Mouse (Mus musculus) kidney, embryonic 16.5 days (tissue): Measurements from ENCODE around the gene Mapkap1. TPM values are rescaled to one million over a fixed set of nuclear protein-coding genes. Genes with fewer than 3 reads are reported as not detected.

ENCODE experiments used
- ATAC-seq: fragments of 200-750 bp; cut with Nextera tagmentation; 2 replicates; pipeline ENCODE4 v1.8.0; 2017; ENCODE audit warnings: moderate TSS enrichment; ENCODE audit not compliant: low FRiP score, low TSS enrichment
- H3K27ac ChIP-seq: fragments of 300-500 bp; sonication (generic); 2 replicates; pipeline ENCODE4 v1.5.1; 2014; ENCODE audit warnings: low read length
- H3K27me3 ChIP-seq: fragments of 300-500 bp; sonication (generic); 2 replicates; pipeline ENCODE4 v1.6.1; 2014; ENCODE audit warnings: low read length, control low read depth, mixed read lengths; ENCODE audit not compliant: insufficient read depth
- H3K36me3 ChIP-seq: fragments of 300-500 bp; sonication (generic); 2 replicates; pipeline ENCODE4 v1.6.1; 2014; ENCODE audit warnings: low read length, control low read depth, mixed read lengths; ENCODE audit not compliant: insufficient read depth
- H3K4me1 ChIP-seq: fragments of 300-500 bp; sonication (generic); 2 replicates; pipeline ENCODE4 v1.6.1; 2014; ENCODE audit warnings: low read length, control low read depth, mixed read lengths; ENCODE audit not compliant: insufficient read depth
- H3K4me2 ChIP-seq: fragments of 300-500 bp; sonication (generic); replicated peaks from 2 replicates; pipeline ENCODE4 v1.6.1; 2014; ENCODE audit warnings: low read depth, low read length
- H3K4me3 ChIP-seq: fragments of 300-500 bp; sonication (generic); 2 replicates; pipeline ENCODE4 v1.5.1; 2014; ENCODE audit warnings: mild to moderate bottlenecking, low read length
- H3K9ac ChIP-seq: fragments of 300-500 bp; sonication (generic); replicated peaks from 2 replicates; pipeline ENCODE4 v1.6.1; 2014; ENCODE audit warnings: low read length
- H3K9me3 ChIP-seq: fragments of 300-500 bp; sonication (generic); 2 replicates; pipeline ENCODE4 v1.6.1; 2016; ENCODE audit warnings: low read length, control low read depth
- WGBS: fragments of 180-500 bp; shearing (Covaris S2); extraction: QIAGEN DNeasy Blood & Tissue Kit; methylation state at CpG from one replicate; pipeline ENCODE4 v1.1.7; 2014; 5-methylcytosine and 5-hydroxymethylcytosine counted together
- polyA plus RNA-seq: library from polyadenylated mRNA; unstranded; fragments of >200 nt; fragmentation: Nextera tagmentation; extraction: Ambion mirVana; gene quantifications from 2 replicates; pipeline ENCODE4 v1.2.1, GENCODE M21; 2015

Mapkap1 gene
- polyA plus RNA-seq, 1 experiment from 2014 or later, result 91.2 TPM

DNA sequence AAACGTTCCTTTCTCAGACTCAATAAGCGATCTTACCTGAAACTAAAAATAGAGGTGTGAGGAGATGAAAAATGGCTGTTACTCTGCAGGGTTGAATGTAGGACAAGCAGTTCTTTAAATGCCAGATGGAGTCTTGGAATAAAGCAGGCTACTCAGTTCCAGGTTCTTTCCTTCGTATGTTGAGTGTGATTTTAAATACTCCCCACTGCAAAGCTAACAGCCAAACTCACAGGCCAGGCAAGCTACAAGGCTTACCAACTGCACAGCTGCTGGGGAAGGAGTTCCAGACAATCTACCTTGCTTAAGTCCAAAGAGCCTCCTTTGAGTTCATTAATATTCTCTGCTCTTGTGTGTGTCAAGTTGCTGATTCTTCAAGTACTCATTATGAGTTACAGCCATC, 32.7 kb upstream of the Mapkap1 start:
- Histone ChIP-seq H3K27me3 (no peaks in the 10 kb centered on the region), H3K4me1 (peaks cover 11% of the 10 kb centered on the region; the same call in 1 of the 2 replicates), H3K9ac (no peak overlapping the region), H3K4me2 (peak overlapping the region; percentile 93), H3K27ac (no peak overlapping the region), H3K9me3 (no peaks in the 10 kb centered on the region), H3K36me3 (no peaks in the 10 kb centered on the region), H3K4me3 (no peak overlapping the region)
- ATAC-seq, result no peak
- WGBS, result 45% methylated on average over 3 of the region's 3 CpGs

DNA sequence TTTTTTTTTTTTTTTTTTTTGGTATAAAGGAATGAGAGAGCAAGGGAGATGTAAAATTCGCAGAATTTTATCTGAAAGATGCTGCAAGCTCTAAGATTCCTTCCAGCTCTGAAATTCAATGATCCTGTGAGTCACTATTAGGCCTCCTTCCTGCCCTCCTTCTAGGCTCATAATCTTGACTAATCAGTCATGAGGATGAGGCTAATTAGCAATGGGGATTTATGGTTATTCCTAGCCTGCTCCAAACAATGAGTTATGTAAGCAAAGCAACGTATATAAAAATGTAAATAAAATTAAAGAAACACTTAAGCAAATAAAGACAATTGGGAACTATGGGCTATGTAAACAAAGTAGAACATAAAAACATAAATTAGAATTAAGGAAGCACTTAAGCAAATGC, 32.2 kb upstream of the Mapkap1 start:
- H3K27ac ChIP-seq, result no peak overlapping the region
- 56% methylated on average over 2 of the region's 2 CpGs for WGBS
- no peaks in the 10 kb centered on the region for H3K36me3 ChIP-seq
- no peak overlapping the region for H3K4me2 ChIP-seq
- no peaks in the 10 kb centered on the region for H3K9me3 ChIP-seq
- no peak overlapping the region for H3K9ac ChIP-seq
- H3K27me3 ChIP-seq, result no peaks in the 10 kb centered on the region
- peaks cover 11% of the 10 kb centered on the region; the same call in 1 of the 2 replicates for H3K4me1 ChIP-seq
- ATAC-seq, result no peak
- no peak overlapping the region for H3K4me3 ChIP-seq

DNA sequence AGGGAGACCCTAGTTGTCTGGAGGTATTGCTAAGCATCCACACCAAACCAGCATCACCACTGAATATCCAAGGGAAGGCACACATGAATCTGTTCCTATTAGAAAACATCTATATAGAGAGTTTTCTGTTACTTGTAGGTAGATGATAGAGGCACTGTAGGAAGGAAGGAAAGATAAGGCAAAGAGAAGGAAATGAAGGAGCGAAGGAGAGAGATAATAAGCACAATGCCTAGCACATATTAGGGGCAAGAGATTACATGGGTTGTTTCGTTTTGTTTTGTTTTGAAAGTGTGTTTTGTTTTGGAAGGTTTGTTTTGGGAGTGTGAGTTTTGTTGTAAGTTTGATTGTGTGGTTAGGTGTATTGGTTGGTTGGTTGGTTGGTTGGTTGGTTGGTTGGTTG, 27.6 kb upstream of the Mapkap1 start:
- WGBS, result 93% methylated on average over 2 of the region's 2 CpGs
- H3K4me3 ChIP-seq, result no peak overlapping the region
- no peak overlapping the region for H3K4me2 ChIP-seq
- H3K36me3 ChIP-seq, result no peaks in the 10 kb centered on the region
- no peak overlapping the region for H3K27ac ChIP-seq
- H3K9ac ChIP-seq, result no peak overlapping the region
- no peaks in the 10 kb centered on the region for H3K4me1 ChIP-seq
- no peaks in the 10 kb centered on the region for H3K27me3 ChIP-seq
- no peak for ATAC-seq
- no peaks in the 10 kb centered on the region for H3K9me3 ChIP-seq

DNA sequence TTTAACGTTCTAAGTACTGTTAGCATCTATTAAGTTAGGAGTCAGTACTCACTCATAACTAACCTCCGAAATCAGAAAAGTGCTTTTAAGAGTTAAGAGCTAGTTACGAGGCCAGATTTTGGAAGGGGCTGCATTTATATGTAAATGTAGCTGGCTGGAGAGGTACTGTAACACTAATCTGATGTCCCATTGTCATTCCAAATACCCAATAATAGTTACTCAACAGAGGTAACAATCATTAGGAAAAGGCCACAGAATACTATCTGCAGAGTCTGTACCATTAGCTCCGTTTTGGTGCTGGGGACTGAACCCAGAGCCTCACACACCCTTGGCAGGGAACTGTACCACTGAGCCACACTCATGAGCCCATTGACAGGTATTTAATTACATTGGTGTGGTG, 7.0 kb upstream of the Mapkap1 start:
- Histone ChIP-seq H3K4me1 (no peaks in the 10 kb centered on the region), H3K27ac (no peak overlapping the region), H3K9ac (no peak overlapping the region), H3K27me3 (no peaks in the 10 kb centered on the region), H3K36me3 (no peaks in the 10 kb centered on the region), H3K4me3 (no peak overlapping the region), H3K4me2 (no peak overlapping the region), H3K9me3 (no peaks in the 10 kb centered on the region)
- WGBS, result 57% methylated on average over 4 of the region's 4 CpGs
- ATAC-seq, result no peak

DNA sequence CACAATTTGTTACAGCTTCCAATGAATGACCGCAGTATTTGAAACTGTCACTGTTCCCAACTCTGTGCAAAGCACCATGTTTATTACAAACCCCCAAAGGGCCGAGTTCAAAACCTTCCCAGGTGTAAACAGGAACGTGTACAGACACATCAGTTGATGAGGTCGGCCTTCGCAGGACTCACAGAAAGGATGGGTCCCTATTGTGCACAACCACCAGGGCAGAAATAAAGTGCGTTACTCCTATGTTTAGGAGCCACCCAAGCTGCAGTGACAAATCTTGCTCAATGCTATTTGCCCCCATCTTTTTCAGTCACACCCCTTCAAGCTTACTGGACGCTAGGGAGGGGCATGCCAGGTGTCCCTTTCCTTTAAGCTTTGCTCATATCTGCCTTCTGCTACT, 1.0 kb downstream of the Mapkap1 start:
- Histone ChIP-seq H3K4me3 (peak overlapping the region; percentile 83), H3K9ac (peak overlapping the region; percentile 89; the same call in 1 of the 2 replicates), H3K27ac (no peak overlapping the region), H3K4me2 (peak overlapping the region; percentile 68), H3K9me3 (no peaks in the 10 kb centered on the region), H3K36me3 (no peaks in the 10 kb centered on the region), H3K4me1 (peaks cover 9% of the 10 kb centered on the region), H3K27me3 (no peaks in the 10 kb centered on the region)
- no peak for ATAC-seq
- 49% methylated on average over 7 of the region's 7 CpGs for WGBS

DNA sequence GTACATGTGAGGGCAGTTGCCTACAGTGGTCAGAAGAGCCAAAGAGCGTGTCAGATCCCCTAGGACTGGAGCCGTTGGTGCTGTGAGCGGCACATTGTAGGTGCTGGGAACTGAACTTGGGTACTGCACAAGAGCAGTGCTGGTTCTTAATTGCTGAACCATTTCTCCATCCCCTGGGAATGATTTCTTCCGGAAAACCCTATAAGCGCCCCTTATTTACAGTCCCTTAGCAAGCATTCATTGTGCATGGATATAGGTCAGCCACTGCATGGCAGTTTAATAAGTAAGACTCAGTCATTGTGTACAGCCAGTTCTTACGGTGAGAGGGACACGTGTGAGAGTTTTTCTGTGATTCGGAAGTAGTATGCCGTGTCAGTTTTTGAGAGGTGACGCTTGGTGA, 1.8 kb downstream of the Mapkap1 start:
- Histone ChIP-seq H3K9ac (no peak overlapping the region), H3K4me3 (no peak overlapping the region), H3K36me3 (no peaks in the 10 kb centered on the region), H3K4me2 (no peak overlapping the region), H3K27me3 (no peaks in the 10 kb centered on the region), H3K9me3 (no peaks in the 10 kb centered on the region), H3K27ac (no peak overlapping the region), H3K4me1 (peaks cover 9% of the 10 kb centered on the region)
- ATAC-seq, result no peak
- WGBS, result 92% methylated on average over 10 of the region's 10 CpGs

DNA sequence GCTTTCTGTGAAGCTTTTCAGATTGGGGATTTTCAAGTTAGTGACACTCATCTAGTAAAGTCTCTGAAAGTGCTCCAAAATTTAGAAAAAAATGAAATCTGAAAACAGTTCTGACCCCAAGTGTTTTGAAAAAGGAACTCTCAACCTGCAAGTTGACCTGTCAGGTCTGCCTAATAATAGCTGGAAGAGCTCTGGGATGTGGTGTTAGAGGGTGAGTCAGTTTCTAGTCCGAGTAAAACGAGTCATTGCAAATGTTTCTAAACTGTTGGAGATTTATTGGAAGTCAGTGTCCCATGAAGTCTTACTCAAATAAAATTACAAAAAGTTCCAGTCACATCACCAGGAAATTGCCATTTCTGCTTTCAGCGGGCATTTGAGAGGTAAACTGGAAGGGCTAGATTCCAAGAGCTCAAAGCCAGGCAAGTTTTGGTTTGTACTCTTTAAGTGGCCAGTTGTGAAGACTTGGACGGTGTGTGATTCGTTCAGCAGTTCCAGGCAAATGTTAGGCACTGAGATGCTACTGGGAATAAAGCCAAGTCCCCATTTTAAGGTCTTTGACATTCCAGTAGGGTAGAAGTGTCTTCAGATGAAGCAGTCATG, 3.3 kb downstream of the Mapkap1 start:
- ATAC-seq, result no peak
- H3K9ac ChIP-seq, result no peak overlapping the region

DNA sequence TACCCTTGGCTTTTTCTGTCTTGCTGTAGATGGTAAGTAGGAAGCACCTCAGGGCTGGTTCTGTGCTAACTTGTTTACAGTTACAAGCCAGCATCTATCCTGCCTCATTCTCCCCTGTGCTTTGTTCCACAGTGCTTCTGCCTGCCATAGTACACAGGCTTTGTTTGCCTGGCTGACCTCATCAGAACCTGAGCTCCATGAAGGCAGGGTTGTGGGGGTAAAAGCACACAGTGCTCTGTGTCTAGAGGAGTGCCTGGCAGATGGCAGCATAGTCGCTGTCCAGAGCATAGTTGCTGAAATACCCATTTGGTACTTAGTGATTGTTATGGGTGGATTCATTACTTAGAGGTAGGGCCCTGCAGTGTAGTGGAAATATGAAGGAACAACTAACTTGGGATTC, 13.7 kb downstream of the Mapkap1 start:
- WGBS, result 44% methylated on average over 1 of the region's 1 CpGs

More for the DNA sequence above, 3.3 kb downstream of the Mapkap1 start:
- 55% methylated on average over 5 of the region's 5 CpGs for WGBS
- no peak overlapping the region for H3K4me2 ChIP-seq
- no peak overlapping the region for H3K27ac ChIP-seq
- no peak overlapping the region for H3K4me3 ChIP-seq
- no peaks in the 10 kb centered on the region for H3K27me3 ChIP-seq
- no peaks in the 10 kb centered on the region for H3K36me3 ChIP-seq
- peaks cover 9% of the 10 kb centered on the region for H3K4me1 ChIP-seq
- no peaks in the 10 kb centered on the region for H3K9me3 ChIP-seq

DNA sequence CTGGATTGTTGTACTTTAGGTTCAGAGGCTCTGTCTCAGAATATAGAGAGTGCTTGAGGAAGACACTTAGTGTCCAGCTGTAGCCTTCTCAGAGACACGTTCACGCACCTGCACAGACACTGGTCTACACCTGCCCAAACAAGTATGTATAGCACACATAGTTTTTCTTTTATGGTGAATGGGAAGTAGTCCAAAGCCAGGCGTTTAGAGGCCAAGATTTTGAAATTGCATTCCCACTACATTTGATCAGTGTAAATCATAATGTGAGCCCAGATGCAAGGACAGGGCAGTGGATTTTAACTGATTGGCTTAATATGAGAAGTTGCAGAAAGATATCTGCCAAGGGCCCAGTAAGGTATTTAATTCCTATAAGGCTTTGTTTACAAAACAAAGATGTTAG, 17.6 kb downstream of the Mapkap1 start:
- Histone ChIP-seq H3K27ac (no peak overlapping the region), H3K36me3 (no peaks in the 10 kb centered on the region), H3K4me3 (no peak overlapping the region), H3K27me3 (no peaks in the 10 kb centered on the region), H3K9me3 (no peaks in the 10 kb centered on the region), H3K9ac (no peak overlapping the region), H3K4me1 (peaks cover 8% of the 10 kb centered on the region; the same call in 1 of the 2 replicates), H3K4me2 (no peak overlapping the region)
- ATAC-seq, result no peak
- WGBS, result 87% methylated on average over 3 of the region's 3 CpGs

More for the DNA sequence above, 13.7 kb downstream of the Mapkap1 start:
- H3K4me1 ChIP-seq, result 0 out of 2 replicates have a peak, but pooled peaks cover under 1% of the 10 kb centered on the region
- H3K27ac ChIP-seq, result no peak overlapping the region
- no peaks in the 10 kb centered on the region for H3K36me3 ChIP-seq
- ATAC-seq, result no peak
- no peak overlapping the region for H3K9ac ChIP-seq
- H3K9me3 ChIP-seq, result no peaks in the 10 kb centered on the region
- H3K4me3 ChIP-seq, result no peak overlapping the region
- no peak overlapping the region for H3K4me2 ChIP-seq
- H3K27me3 ChIP-seq, result no peaks in the 10 kb centered on the region

DNA sequence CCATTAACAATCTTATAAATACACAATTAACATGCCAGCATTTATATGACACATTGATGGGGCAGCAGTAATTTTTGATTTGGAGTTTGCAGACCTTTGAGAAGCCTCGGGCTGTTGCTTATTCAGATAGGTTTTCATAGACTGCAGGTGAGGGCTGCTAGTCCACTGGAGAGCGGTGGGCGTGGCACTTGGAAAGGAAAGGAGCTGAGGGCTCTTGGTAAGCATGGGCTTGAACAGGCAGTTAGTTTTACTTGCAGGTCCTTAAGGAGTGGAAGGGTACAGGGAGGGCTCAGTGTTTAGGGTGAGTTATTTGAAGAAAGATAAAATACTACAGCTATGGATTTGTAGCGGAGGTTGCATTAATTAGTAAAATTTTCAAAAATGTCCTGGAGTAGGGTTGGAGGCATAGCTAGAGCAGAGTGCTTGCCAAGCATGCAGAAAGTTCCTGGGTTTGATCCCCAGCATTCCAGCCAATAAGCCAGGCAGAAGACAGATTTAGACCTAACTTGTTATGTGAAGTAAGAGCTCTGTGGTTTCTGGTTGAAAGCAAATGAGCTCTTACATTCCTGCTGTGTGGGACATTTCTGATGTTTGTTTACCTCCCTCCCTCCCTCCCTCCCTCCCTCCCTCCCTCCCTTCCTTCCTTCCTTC, 19.1 kb downstream of the Mapkap1 start:
- no peaks in the 10 kb centered on the region for H3K9me3 ChIP-seq
- no peak overlapping the region for H3K27ac ChIP-seq
- no peak overlapping the region for H3K4me3 ChIP-seq
- ATAC-seq, result no peak
- H3K36me3 ChIP-seq, result no peaks in the 10 kb centered on the region
- no peak overlapping the region for H3K9ac ChIP-seq
- 70% methylated on average over 4 of the region's 4 CpGs for WGBS
- no peak overlapping the region for H3K4me2 ChIP-seq
- H3K27me3 ChIP-seq, result no peaks in the 10 kb centered on the region
- peaks cover 8% of the 10 kb centered on the region; the same call in 1 of the 2 replicates for H3K4me1 ChIP-seq
